Mouse (Mus musculus) frontal cortex, adult 2 months (tissue): ENCODE data around the gene Tbx5. TPM values are rescaled to one million over a fixed set of nuclear protein-coding genes. Genes with fewer than 3 reads are reported as not detected.
"Not testable (repeated sequence)": the region's sequence is repeated elsewhere in the genome, so short reads cannot be mapped to it uniquely, and the experiment has no call there.

Experiments used
- DNase-seq, 2 experiments: peaks; one replicate each; pipeline ENCODE4 v3.0.0; 2022; ENCODE audit warnings: low spot score in 1 of 2; ENCODE audit errors: extremely low spot score in 1 of 2
- polyA plus RNA-seq: library from polyadenylated mRNA; depleted of rRNA; stranded (reverse); fragments of >200 nt; gene quantifications from 2 replicates; pipeline ENCODE4 v1.2.3, GENCODE M21; 2012

Tbx5 gene
- polyA plus RNA-seq, 1 experiment = not detected

DNA sequence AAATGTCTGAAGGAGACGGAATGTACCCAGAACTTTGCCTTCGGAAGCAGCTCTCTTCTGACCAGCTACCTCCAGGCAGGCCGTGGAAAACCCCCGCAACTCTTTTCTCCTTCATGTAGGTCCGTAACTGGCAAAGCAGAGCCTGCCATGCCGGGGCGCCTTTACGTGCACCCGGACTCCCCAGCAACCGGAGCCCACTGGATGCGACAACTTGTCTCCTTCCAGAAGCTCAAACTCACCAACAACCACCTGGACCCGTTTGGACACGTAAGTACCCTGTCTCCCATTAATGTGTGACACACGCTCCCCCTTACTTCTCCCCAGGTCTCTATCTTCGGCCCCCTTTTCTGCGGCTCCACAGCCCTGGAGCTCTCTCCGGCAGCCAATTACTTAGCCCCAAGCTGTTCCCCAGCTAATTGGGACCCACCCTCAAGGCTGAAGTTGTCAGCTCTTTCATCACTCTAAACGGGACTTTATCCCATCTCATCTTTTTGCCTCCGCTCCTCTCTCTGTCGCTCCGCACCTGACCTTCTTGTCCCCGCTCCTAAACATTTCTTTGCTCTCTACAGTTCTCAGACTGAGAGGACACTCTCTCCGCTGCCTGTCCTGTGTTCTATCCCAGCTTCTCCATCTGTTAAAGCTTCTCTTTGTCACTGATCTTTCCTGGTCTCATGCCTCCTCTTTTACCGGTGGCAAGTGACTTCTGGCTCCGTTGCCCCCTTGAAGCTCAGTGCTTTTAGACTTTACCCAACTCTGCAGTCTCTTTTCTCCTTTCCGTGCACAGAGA, 9.4 kb downstream of the Tbx5 start:
- DNase-seq = no peak

DNA sequence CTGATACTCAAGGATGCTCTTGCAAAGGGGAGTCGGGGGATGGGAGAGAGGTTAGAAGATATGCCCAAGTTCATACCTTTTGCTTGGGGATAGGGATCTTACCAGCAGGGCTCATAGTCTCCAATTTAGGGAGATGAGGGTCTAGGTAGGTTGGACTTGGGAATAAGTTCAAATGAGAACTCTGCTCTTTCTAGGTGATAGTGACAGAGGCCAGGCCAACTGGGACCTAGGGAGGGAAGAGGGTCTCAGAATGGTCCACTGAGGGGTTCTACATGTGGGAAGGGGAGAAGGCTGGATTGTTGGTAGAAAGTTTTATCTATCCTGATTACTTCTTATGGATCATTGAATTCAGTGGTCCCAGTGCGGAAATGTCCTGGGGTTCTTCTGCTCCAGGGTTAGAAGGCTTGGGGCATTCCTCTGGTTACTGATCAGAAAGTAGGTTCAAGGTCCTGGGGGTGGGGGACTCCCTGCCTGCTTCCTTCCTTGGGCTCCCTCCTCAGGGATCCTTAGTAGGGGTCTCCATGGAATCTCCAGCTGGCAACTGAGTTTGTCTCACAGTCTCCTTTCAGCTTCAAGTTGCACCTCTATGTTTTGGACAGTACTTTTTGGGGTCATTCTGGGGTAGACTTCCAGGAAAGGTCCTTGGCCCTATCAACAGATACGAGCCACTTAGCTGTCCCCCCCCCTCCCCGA, 10.4 kb downstream of the Tbx5 start:
- no peak for DNase-seq

DNA sequence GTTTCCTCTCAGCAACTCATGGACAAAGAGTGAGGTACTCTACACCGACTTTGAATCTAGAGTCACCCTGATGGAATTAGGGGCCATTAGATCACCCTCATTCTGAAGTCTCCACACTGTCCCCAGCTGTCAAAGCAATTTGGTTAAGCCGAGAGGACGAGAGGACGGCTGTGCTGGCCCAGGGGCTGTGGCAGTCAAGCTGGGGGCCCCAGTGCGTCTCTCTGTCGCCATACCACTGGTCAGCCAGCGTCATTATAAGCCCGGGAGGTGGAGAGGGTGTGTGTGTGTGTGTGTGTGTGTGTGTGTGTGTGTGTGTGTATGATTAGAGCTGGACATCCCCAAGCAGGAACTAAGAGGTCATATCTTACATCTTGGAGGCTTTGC, 10.9 kb downstream of the Tbx5 start:
- no peak for DNase-seq

DNA sequence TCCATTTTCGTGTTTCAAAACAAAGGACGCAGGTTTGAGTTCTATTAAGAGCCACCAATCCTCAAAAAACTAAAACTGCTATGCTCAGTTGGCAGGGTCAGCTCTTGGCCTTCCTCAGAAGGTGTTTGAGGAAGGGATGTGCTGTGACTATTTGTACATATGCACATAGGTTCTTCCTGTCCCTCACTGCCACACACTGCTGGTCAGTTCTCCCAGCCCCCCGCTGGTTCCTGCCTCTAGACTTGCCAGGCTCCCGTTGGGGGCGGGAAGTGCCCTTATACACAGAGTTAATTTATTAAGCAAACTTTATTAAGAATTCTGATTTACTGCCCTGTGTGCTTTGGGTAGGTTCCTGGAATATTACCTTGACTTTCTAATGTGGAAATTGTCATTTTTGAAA, 11.9 kb downstream of the Tbx5 start:
- no peak for DNase-seq

DNA sequence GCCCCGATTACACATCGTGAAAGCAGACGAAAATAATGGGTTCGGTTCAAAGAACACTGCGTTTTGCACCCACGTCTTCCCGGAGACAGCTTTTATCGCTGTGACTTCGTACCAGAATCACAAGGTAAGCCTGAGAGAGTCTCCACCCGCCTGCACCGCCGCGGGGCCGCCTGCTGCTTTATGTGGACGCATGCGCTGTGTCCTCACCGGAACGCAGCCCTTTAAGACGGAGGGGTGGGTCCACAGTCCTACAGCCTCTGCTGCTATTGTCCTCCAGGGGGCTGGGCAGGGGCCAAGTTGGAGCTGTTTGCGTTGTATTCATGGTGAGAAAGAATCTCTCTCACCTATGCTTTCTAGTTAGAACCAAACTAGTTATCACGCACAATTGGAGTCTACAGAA, 12.5 kb downstream of the Tbx5 start:
- DNase-seq = no peak

DNA sequence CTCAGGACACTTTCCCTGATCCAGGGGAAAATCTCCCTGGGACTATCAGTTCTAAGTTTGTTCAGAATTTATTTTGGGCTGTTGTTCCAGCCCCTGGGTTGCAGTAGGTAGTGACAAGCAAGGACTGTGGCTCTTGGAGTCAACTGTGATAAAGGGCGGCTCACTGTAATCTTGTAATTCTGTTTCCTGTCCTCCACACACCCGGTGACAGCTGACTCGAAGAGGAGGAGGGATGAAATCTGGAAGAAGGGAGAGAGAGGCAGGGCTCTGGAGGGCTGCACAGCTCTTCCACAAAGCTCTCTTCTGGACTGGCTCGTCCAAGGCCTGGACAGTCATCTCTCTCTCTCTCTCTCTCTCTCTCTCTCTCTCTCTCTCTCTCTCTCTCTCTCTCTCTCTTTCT, 24.6 kb downstream of the Tbx5 start:
- DNase-seq = no peak

DNA sequence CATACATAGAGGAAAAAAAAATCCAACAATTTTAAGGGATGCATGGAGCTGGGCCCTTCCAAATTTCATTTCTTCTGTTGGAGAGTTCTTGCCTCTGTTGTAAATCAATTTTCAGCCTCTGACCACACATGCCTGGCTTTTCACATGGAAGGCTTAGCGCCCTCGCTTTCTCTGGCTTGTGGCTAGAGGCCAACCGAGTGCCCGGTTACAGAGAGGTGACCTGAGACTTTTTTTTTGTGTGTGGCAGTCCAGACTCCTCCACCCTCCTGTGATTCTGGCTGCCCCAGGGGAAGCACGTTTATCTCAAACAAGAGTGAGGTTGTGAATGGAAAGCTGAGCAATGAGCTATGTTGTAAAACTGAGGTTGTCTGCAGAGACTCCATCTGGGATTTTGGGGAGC, 28.8 kb downstream of the Tbx5 start:
- DNase-seq = no peak

DNA sequence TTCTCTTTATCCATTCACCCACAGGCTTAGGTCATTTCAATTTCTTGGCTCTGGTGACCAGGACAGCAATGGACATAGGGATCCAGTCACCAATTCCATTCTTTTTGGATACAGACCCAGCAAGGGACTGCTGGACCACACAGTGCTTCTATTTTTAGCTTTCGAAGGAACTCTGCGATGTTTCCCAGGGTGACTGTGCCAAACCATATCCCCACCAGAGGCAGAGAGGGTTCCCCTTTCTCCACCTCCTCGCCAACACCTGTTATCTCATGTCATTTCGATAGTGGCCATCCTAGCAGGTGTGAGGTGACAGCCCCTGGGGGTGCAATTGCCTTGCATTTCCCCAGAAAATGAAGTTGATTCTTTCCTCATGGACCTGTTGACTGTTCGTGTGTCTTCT, 30.0 kb downstream of the Tbx5 start:
- DNase-seq = no peak

DNA sequence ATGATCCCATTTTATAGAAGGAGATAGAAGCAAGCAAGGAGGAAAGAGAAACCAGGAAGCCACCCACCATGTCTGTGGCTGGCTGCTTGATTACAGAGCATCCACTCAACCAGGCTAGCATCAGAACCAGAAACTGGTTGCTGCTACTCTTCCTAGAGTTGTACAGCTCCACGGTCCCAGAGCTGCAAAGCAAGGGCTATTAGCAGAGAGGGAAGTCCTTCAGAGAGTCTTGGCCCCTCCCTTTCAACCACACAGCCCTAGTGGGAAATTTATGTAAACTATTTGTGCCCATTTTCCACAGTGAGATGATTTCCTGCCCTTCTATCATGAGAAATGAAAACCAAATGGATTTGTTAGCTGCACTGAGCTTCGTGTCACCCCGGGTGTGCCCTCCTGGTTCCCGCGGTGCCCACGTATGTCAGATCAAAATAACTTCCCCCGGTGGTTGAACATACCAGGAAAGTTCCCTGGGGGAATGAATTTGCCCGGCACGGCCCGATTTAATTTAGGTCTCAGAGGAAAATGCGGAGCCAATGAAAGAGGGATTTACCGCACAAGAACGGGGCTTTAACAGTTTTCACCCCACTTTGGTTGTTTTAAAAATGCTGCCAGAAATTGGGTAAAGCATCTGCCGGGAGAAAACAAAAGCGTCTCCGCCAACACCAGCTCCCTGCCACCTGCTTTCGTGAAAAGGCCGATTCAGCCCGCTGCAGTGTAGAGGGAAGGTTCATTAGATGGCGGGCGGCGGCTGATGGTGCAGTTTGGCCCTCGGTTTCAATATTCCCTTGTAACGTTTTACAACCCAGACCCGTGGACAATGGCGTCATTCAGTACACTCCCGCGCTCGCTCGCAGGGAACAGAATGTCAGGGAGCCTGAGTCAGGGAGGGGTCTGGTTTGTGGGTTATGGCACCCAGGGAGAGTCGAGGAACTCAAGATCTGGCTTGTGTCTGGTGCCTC, 34.1 kb downstream of the Tbx5 start:
- DNase-seq = peak; percentile 2 to 21

DNA sequence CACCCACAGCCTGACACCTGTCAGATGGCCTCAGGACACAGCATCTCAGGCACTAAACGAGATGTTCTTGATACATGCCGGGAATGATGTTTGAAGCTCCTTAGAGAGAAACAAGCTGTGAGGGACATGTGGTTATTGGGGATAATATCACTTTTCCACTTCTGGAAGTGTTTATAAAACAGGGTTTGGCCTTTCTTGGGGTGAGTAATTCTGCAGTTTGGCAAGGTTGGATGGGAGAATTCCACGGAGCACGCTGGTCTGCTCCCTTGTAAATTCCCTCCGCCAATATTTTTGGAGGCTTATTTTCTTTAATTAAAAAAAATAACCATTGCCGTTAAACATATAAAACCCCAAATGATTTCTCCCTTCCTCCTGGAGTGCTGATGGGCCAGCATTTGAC, 35.5 kb downstream of the Tbx5 start:
- no peak for DNase-seq

DNA sequence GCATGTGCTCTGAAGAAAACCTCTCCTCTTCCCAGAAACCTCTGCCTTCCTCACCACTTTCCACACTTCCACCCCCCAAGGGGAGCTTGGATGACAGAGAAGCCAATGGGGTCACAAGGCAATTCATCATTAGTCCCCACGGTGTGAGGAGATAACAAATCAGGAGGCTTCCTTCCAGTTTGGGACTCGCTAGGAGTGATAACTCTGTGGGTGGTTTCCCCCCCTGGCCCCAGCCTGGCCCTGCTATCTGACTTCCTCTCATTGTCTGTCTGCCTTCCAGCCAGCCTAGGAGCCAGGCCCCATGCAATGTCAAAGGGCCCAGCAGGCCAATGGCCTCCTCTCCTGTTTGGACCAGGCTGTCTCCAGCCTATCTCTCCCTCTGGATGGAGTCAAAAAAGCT, 43.0 kb downstream of the Tbx5 start:
- no peak for DNase-seq

DNA sequence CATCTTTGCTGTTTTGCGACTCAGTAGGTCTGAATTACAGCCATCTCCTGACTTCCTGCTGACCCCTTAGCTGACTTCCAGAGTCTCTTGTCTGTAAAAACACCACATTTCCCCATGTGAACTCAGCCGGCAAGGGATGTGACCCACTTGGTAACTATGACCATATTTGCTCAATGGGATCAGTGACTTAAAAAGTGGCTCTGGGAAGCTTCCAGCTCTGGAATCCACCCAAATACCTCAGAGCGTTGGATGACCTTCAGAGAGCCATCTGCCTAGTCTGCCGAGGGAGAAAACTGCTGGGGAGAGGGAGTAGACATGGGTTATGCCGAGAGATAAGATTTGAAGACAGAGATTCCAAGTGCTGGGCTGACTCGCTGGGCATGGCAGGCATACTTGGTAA, 44.7 kb downstream of the Tbx5 start:
- DNase-seq = no peak

DNA sequence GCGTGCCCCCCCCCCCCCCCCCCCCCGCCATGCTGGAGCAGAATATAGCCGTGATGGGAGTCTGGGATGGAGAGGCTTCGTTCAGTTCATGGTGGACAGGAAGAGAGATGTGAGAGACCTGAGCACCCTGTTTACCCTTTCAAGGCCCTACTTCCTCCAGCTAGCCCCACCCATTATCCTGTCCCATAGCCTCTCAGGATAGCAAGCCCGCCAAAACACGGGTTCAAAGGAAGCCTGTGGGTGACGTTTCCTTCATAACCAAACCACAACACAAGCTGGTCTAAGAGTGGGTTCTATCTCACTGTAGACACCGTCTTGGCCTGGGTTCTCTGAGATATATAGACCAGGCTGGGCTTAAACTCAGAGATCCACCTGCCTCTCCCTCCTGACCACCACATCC, 53.1 kb downstream of the Tbx5 start:
- no peak for DNase-seq

DNA sequence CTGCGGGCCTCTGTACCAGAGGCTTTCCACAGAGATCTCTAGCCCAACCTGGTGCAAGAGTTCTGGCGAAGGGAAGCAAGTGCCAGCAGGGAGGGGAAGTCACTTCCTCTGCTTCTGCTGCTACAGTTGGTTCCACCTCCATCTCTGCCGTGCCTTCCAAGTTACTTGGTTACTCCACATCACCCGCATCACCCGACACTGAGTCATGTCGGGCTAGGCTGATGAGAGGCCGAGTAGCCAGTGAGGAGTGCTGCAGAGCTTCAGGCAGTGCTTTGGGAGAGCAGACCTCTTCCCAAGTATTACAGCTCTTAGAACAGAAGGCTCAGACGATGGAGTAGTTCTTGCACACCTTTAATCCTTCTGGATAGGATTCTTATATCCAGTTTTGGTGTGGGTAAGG, 54.9 kb downstream of the Tbx5 start:
- DNase-seq = peak in 1 of 2 experiments; percentile 17

DNA sequence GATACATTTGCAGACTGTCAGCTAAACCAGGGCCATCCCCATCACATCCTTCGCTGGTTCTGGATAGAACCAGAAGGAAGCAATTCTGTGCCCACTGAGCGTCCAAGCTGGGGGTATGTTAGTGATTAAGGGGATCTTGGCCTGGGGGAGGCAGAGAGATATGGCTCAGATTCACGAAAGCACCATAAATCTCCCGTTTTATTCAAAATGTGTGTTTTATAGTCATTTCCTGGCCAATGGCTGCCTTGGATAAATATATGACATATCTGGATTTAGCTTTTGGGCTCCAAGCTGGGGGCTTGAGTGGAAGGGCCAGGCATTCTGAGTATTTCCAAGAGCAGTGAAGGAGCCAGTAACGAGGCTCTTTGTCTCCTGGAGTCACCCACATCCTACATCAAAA, 59.5 kb downstream of the Tbx5 start:
- no peak for DNase-seq

DNA sequence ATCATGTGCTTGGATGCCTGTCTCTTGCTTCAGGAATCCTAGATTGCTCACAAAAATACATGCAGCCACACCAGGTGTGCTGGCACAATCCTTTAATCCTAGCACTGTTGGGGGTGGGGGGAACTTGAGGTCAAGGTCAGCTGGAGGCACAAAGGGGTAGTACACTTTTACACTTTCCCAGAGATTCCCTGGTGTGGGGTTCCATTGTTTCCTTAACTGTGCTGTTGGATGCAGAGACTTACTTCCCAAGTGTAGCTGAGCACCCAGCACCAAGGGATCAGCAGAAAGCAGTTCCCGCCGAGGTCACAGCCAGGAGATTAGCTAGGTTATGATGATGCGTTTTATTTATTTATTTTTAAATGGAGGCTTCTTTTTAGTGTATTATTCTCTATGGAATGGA, 60.6 kb downstream of the Tbx5 start:
- no peak for DNase-seq

DNA sequence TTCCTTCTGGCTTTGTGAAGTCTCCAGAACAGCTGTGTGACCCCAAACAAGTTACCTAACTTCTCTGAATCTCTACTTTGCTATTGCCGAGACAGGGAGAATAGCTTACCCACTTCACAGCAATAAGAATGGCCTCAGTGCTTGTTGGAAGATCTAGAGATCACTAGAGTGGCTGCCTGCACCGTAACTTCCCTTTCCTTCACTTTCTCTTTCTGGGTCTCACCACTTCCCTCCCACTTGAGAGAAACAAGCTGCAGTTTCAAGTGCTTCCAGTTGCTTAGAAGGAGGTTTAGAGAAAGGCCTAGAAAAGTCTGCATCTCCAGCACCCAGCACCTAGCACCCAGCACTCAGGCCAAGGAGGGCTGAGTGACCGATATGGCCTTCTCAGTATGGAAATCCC, 64.1 kb downstream of the Tbx5 start:
- no peak for DNase-seq

DNA sequence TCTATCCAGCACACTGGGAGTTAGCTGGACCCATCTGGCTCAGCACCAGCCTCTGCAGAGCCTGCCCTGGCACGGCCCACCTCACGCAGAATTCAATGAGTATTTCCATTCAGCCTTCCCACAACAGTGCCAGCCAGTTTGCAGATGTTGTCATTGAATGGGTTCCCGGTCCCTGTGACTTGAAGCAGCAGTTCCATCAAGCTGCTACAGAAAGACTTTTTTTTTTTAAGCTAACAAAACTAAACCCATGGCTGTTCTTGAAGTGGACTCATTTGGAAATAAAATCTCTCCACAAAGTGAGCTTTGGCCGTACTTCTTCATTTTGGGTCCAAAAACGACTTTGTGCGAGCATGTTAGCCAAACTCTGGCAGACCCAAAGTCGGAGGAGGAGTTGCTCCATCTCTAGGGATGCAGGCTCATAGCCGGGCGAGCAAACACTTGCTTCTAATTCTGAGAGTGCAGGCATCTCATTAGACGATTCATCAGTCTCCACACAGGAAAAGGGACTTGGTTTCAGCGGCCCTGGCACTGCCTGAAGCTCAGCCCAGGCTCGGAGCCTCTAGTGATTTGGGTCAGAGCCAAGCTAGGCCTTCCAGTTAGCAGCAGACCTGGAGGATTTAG, 84.2 kb downstream of the Tbx5 start:
- peak; percentile 50 to 73 for DNase-seq

DNA sequence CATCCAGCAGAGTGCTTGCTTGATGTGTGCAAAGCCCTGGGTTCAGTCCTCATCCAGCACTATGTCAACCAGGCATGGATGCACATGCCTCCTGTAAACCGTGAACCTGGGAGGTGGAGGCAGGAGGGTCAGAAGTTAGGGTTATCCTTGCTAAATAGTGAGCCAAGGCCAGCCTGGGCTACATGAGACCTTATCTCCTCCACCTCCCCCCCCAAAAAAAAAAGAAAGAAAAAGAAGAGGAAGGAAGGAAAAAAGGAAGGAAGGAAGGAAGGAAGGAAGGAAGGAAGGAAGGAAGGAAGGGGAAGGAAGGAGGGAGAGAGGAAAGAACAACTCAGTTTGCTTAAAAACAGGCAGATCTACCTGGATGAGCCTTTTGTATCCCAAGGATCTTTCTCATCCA, 85.9 kb downstream of the Tbx5 start:
- not testable (repeated sequence) for DNase-seq

DNA sequence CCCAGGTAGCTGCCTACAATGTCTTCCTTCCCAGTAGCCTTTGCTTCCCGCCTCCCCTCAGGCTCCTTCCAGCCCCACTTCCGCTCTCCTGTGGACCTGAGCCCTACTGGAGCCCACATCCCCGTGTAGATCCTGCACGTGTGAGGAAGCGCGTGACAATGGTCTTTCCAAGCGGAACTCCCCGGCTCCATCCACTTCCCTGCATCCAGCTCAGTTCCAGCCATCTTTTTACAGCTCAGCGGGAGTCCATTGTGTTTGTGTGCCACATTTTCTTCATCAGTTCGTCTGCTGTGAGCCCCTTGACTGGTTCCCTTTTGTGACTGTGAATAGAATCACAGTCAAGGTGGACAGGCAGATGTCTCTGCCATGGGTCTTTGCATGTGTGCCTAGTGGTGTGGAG, 88.5 kb downstream of the Tbx5 start:
- DNase-seq = no peak

DNA sequence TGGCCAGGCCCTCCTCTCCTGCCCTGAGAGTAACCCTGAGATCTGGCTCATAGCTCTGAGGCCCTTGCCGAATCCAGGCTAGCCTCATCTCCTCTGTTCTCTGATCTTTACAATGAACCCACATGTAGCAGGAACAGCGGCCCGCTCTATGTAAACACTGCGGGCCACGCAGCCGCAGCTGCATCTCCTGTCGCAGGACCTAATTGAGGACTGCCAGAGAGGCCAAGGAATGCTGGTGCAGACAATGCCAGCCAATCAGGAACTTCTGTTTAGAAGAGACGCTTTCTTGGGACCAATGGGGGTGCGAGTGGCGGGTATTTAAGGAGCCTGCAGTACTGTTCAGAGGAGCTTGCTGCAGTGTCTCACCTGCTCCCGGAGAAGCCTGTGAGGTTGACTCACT, 89.8 kb downstream of the Tbx5 start:
- DNase-seq = no peak
